Mouse (Mus musculus) bone marrow macrophage, adult 2 months (primary cell): ENCODE measurements around the gene Slc9a3r1. TPM values are rescaled to one million over a fixed set of nuclear protein-coding genes. Genes with fewer than 3 reads are reported as not detected.

ENCODE experiments used
- H3K27ac ChIP-seq: 2 replicates; pipeline ENCODE4 v1.5.1; 2012; ENCODE audit warnings: low read depth, low read length; ENCODE audit not compliant: insufficient read depth
- H3K4me1 ChIP-seq: 2 replicates; pipeline ENCODE4 v1.6.1; 2012; ENCODE audit warnings: low read length; ENCODE audit not compliant: control insufficient read depth, insufficient read depth
- H3K4me3 ChIP-seq: 2 replicates; pipeline ENCODE4 v1.5.1; 2012; ENCODE audit warnings: mild to moderate bottlenecking, low read length, moderate library complexity; ENCODE audit not compliant: insufficient read depth
- CTCF ChIP-seq: IDR thresholded peaks from 2 replicates; pipeline ENCODE4 v1.5.1; 2012; ENCODE audit warnings: low read depth, mild to moderate bottlenecking, low read length, moderate library complexity
- POLR2A ChIP-seq: IDR thresholded peaks from 2 replicates; pipeline ENCODE4 v1.6.1; 2012; ENCODE audit warnings: mild to moderate bottlenecking, low read depth, low read length, borderline replicate concordance
- polyA plus RNA-seq: library from polyadenylated mRNA; stranded (reverse); fragments of >200 nt; gene quantifications from 2 replicates; pipeline ENCODE4 v1.2.4, GENCODE M21; 2012; ENCODE audit not compliant: missing spikeins, insufficient read depth, insufficient read length

Gene Slc9a3r1
- polyA plus RNA-seq, 1 experiment = 76.2 TPM

DNA sequence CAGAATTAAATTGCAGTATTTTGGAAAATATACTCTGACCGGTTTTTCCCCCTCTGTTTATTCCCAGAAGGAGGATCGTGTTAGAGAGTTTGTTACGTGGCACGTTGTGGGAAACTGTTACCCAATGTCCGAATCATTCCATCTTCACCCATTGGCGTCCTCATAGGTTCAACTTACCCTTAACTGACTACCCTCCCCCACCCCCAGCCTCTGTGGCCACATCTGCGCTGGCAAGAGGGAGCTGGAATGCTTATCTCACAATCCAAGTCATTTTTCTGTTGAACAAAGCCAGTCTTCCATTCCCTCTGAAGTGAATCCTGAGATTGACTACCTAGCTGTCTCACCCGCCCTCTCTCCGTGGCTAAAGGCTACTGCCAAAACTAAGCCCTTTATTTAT, 938 bp upstream of the Slc9a3r1 start:
- Histone ChIP-seq H3K4me1 (peaks cover 42% of the 10 kb centered on the region), H3K4me3 (no peak overlapping the region), H3K27ac (peak overlapping the region; percentile 85)
- TF ChIP-seq POLR2A (no peak), CTCF (no peak)

DNA sequence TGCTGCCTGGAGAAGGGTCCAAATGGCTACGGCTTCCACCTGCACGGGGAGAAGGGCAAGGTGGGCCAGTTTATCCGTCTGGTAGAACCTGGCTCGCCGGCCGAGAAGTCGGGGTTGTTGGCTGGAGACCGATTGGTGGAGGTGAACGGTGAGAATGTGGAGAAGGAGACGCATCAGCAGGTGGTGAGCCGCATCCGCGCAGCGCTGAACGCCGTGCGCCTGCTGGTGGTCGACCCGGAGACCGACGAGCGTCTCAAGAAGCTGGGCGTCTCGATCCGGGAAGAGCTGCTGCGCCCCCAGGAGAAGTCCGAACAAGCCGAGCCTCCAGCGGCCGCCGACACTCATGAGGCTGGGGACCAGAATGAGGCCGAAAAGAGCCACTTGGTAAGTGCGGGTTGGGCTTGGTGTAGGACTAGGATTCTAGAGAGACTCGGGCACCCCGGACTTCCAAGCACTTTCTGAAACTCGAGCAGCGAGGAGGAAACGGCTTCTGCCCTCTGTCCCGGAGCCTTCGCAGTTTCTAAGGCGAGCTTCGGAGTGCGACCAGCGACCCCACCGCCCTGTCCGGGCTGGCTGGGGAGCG, 518 bp downstream of the Slc9a3r1 start:
- Histone ChIP-seq H3K4me1 (peaks cover 34% of the 10 kb centered on the region), H3K27ac (peak overlapping the region; percentile 28), H3K4me3 (peak overlapping the region; percentile 90)
- TF ChIP-seq POLR2A = no peak
- TF ChIP-seq CTCF = no peak

DNA sequence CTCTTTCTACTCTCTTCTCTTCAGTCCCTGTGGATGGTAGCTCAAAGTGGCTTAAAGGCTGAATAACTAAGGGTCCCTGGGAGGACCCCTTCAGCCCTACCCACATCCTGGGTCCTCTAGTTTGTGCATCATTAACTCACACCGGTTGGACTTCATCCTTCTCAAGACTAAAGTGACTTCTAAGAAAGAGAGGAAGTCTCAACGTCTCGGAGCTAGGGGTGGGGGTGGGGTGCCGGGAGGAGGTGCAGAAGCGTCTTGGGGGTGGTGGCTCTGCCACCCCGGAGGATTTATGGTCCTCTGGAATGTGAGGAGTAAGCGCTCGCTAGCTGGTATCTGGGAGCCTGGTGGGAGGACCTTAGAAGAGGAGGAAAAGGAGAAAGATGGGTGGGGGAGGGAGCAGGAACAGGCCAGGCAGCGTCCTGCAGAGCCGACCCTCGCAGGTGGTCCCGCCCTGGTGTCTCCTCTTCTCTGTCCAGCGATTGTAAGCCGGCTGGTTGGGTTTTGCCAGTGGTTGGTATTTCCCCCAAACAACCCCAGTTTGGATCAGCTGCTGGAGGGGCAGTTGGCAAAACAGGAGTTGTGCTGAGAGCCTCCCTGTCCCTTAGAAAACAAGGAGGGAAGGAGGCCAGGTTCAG, 1.3 kb downstream of the Slc9a3r1 start:
- H3K4me1 ChIP-seq = peaks cover 32% of the 10 kb centered on the region
- peak overlapping the region; percentile 14 for H3K27ac ChIP-seq
- peak overlapping the region; percentile 90 for H3K4me3 ChIP-seq
- TF ChIP-seq CTCF = no peak
- no peak for TF ChIP-seq POLR2A

DNA sequence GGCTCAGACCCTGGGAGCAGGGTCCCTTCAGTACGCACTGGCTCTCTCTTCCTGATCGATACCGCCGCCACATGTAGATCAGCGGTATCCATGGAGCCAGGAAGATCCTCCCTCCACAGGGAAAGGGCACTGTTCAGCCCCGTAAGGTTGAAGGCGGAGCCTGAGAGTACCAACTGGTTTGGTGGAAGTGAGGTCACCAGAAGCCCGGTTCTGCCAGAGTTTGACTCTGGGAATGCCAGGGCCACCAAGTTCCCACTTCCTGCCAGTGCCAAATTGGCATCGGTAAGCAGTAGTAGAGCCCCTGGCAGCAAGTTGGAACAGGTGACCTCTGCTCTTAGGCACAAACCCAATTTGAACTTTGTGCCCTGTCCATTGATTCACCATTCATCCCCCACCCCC, 1.8 kb downstream of the Slc9a3r1 start:
- no peak for TF ChIP-seq POLR2A
- TF ChIP-seq CTCF = no peak
- Histone ChIP-seq H3K4me3 (peak overlapping the region; percentile 90), H3K27ac (peak overlapping the region; percentile 14), H3K4me1 (peaks cover 32% of the 10 kb centered on the region)

DNA sequence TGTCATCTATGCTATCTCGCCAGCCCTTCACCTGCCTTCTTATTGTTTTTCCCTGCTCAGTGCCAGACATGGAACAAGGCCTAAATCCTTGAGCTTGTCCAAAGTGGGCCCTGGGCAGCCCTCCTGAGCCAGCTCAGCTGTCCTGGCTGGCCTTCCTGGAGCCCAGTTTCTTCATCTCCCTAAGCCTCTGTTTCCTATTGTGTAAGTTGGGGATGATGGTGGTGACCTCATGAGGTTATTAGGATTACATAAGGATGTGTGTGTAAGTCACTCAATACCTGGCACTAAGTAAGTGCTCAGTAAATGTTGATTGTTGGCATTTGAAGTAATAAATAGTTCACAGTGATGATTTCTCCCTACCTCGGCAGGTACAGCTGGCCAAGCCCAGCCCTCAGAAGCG, 3.6 kb downstream of the Slc9a3r1 start:
- H3K4me1 ChIP-seq = peaks cover 24% of the 10 kb centered on the region
- H3K27ac ChIP-seq = no peak overlapping the region
- no peak for TF ChIP-seq POLR2A
- no peak overlapping the region for H3K4me3 ChIP-seq

DNA sequence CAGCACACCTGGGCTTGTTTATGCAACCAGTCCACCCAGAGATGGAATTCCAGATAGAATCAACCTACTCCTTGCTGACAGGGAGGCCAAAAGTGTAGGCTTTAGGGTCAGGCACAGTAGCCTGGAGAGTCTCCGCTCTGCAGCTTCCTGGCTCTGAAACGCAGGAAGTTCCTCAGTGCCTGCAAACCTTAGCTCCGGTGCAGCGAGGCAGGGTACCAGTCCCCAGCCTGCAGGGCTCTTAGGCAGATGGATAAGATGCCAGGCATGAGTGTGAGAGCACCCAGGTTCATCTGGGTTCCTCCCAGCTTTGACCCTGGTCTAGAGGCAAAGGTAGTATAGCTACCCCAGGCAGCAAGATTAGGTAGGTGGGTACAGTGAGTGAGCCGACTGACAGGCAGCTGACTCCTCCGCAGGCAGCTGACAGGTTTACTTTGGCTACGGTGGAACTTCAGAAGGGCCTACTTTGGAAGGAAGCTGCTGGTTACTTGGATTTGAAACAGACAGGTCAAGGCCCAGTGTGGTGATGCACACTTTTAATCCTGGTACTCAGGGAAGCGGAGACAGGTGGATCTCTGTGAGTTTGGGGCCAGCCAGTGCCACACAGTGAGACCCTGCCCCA, 4.6 kb downstream of the Slc9a3r1 start:
- Histone ChIP-seq H3K27ac (no peak overlapping the region), H3K4me1 (peaks cover 24% of the 10 kb centered on the region), H3K4me3 (no peak overlapping the region)
- TF ChIP-seq CTCF (no peak), POLR2A (no peak)

DNA sequence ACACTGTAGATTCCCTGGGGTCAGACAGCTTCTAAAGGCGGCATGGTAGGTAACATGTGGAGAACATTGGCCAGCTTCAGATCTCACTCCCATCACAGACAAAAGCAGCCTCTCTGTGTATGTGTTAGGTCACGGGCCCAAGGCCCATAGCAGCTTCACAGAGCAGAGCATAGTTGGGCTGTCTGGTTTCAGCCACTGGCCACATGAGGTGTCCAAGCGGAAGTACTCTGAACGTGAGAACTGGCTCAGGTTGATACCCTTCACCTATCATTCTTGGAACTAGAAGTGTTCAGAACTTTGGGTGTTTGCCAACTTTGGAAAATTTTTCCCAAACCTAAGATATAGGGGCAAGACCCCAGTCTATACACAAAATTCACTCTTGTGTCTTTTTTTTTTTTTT, 6.3 kb downstream of the Slc9a3r1 start:
- H3K4me1 ChIP-seq = peaks cover 35% of the 10 kb centered on the region
- no peak overlapping the region for H3K27ac ChIP-seq
- H3K4me3 ChIP-seq = no peak overlapping the region
- TF ChIP-seq CTCF (no peak), POLR2A (no peak)

DNA sequence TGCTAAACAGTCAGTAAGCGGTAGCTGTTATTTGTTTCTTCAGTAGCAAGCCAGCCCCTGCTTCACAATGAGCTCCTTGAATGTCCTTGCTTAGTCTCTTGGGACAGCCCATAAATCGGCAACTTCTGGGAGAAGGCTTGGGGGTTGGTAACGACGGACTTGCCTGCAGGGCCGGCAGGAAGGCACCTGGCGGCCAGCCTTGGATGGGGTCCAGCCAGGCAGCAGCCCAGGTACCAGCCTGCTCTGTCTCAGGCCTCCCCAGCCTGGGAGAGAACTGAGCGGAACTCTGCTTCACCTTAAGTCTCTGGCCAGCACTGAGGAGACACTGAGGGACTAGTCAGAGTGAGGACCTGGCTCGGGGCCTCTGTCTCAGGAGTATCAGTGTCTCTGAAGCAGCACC, 8.0 kb downstream of the Slc9a3r1 start:
- no peak overlapping the region for H3K4me3 ChIP-seq
- TF ChIP-seq POLR2A (no peak), CTCF (no peak)
- peaks cover 26% of the 10 kb centered on the region for H3K4me1 ChIP-seq
- no peak overlapping the region for H3K27ac ChIP-seq

DNA sequence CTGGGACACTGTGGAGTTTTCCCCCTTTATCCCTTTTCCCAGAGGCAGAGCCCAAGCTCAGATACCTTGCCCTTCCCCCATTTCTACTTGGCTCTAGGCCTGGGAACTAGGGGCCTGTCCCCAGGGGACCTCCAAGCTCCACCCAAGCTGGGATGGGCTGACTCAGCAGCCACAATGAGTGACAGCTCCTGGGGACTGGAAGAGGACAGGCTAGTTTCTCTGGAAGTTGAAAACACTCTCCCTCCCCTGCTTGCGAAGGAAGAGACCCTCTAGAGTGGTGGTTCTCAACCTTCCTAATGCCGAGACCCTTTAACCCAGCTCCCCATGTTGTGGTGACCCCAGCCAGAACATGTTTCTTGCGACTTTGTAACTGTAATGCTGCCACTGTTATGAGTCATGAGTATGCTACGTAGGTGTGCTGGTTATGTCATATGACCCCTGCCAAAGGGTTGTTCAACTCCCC, 9.7 kb downstream of the Slc9a3r1 start:
- H3K4me3 ChIP-seq = no peak overlapping the region
- H3K4me1 ChIP-seq = peaks cover 20% of the 10 kb centered on the region
- TF ChIP-seq POLR2A (no peak), CTCF (no peak)
- H3K27ac ChIP-seq = no peak overlapping the region

DNA sequence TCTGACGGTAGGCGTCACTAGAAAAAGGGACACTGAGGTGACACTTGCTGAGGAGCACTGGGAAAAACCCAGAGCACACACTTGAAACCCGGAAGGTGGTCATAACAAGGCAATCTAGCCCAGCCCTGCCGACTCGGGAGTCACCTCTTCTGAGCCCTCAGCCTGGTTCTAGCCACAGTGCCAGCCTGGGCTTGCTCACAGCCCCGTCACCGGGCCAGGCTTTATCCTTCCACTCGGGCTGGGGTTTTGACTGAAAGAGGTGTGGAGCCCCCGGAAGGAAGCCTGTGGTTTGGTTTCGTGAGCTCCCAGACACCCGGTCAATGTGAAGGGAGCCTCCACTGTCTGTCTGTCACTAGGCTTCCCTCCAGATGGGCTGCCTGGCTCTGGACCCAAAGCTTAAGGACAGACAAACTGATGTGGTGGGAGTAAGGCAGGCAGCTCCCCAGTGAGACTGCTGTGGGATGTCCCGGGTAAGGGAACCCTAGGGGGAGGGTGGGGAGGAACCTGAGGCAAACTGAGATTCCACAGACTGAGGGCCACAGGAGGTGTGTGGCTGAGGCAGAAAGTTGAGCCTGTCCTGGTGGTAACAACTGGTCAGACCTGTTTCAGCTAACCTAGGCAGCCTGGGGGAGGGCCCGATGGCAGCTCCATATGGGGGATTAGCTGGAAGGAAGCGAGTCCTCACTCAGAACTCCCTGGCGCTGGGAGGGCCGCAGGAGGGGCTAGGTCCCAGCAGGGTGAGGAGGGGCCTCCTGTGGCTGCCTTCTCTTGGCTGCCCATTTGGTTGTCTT, 10.6 kb downstream of the Slc9a3r1 start:
- no peak overlapping the region for H3K4me3 ChIP-seq
- H3K4me1 ChIP-seq = peaks cover 20% of the 10 kb centered on the region
- no peak overlapping the region for H3K27ac ChIP-seq
- no peak for TF ChIP-seq CTCF
